Mouse (Mus musculus): ENCODE data around the gene Olfr718-ps1.

Gene Olfr718-ps1

GRCm38 (mm10) chr5:143127837-143128236, 19.5 kb downstream of the Olfr718-ps1 start:
- DNase-seq: no peak

GRCm38 (mm10) chr5:143126908-143127307, 20.5 kb downstream of the Olfr718-ps1 start:
- DNase-seq: no peak

GRCm38 (mm10) chr5:143126089-143126488, 21.3 kb downstream of the Olfr718-ps1 start:
- no peak for DNase-seq

GRCm38 (mm10) chr5:143125601-143126000, 21.8 kb downstream of the Olfr718-ps1 start:
- DNase-seq: no peak

GRCm38 (mm10) chr5:143124805-143125378, 22.5 kb downstream of the Olfr718-ps1 start:
- no peak for DNase-seq

GRCm38 (mm10) chr5:143122673-143123072, 24.7 kb downstream of the Olfr718-ps1 start:
- no peak for DNase-seq

GRCm38 (mm10) chr5:143122125-143122524, 25.3 kb downstream of the Olfr718-ps1 start:
- DNase-seq: no peak

- DNase-seq: peak; percentile 82
These were observed 34.8 kb downstream of the Olfr718-ps1 start, which contains the start of gene Rnf216 for GRCm38 (mm10) chr5:143112281-143113246. TSS of gene Rnf216 (minus strand) at chr5:143112994.

GRCm38 (mm10) chr5:143106842-143107241, 40.5 kb downstream of the Olfr718-ps1 start:
- no peak for DNase-seq

- no peak for DNase-seq
These were observed 44.1 kb downstream of the Olfr718-ps1 start for GRCm38 (mm10) chr5:143103231-143103630.

- DNase-seq: no peak
These were observed 45.8 kb downstream of the Olfr718-ps1 start for GRCm38 (mm10) chr5:143101626-143102025.

- no peak for DNase-seq
These were observed 52.1 kb downstream of the Olfr718-ps1 start for GRCm38 (mm10) chr5:143095256-143095655.

- DNase-seq: no peak
These were observed 54.5 kb downstream of the Olfr718-ps1 start for GRCm38 (mm10) chr5:143092891-143093290.

GRCm38 (mm10) chr5:143084898-143085297, 62.5 kb downstream of the Olfr718-ps1 start:
- DNase-seq: peak; percentile 21
